Mouse (Mus musculus): Measurements from ENCODE around the gene Zscan10. TPM values are rescaled to one million over a fixed set of nuclear protein-coding genes. Genes with fewer than 3 reads are reported as not detected.

Gene Zscan10
- polyA plus RNA-seq, 1 experiment = not detected

GRCm38 (mm10) chr17:23654410-23654809 is 53.8 kb downstream of the Zscan10 start:
- Histone ChIP-seq H3K27ac (replicated peaks; ENCODE audit: low read depth, low read length) (no peak overlapping the region), H3K4me3 (ENCODE audit: insufficient read depth, low read depth, low read length) (no peak overlapping the region), H3K4me1 (ENCODE audit: control insufficient read depth, insufficient read depth, insufficient read length, low read length) (no peaks in the 10 kb centered on the region)

- H3K4me3 ChIP-seq (ENCODE audit: insufficient read depth, low read depth, low read length) = no peak overlapping the region
These were observed 57.8 kb downstream of the Zscan10 start for GRCm38 (mm10) chr17:23658450-23658849.

GRCm38 (mm10) chr17:23660117-23660875 is 59.6 kb downstream of the Zscan10 start, which contains the start of gene Bicdl2:
Gene Bicdl2, plus strand, starts transcription at chr17:23660506.
- H3K4me3 ChIP-seq (ENCODE audit: insufficient read depth, low read depth, low read length) = no peak within 1 kb of the TSS
- H3K27ac ChIP-seq (replicated peaks; ENCODE audit: low read depth, low read length) = no peak within 1 kb of the TSS
- no peaks in the 10 kb centered on the region for H3K4me1 ChIP-seq (ENCODE audit: control insufficient read depth, insufficient read depth, insufficient read length, low read length)

More at GRCm38 (mm10) chr17:23658450-23658849, 57.8 kb downstream of the Zscan10 start:
- H3K4me1 ChIP-seq (ENCODE audit: control insufficient read depth, insufficient read depth, insufficient read length, low read length) = no peaks in the 10 kb centered on the region
- H3K27ac ChIP-seq (replicated peaks; ENCODE audit: low read depth, low read length) = no peak overlapping the region

Other genes with a start within 250 kb of the Zscan10 start
- gene Vmn2r116, start 216.3 kb upstream of the Zscan10 start, polyA plus RNA-seq (2012; ENCODE audit: insufficient read depth, insufficient read length, missing spikeins) = not detected in 2 replicates
- gene Vmn2r117, start 121.2 kb upstream of the Zscan10 start, polyA plus RNA-seq (2012; ENCODE audit: insufficient read depth, insufficient read length, missing spikeins) = not detected in 2 replicates
- 3.4 and 4.6 TPM in 2 replicates for gene Zfp213, start 36.6 kb upstream of the Zscan10 start, polyA plus RNA-seq (2012; ENCODE audit: insufficient read depth, insufficient read length, missing spikeins)
- 1.8 and 3.7 TPM in 2 replicates for gene Zfp13, start 1.4 kb upstream of the Zscan10 start, polyA plus RNA-seq (2012; ENCODE audit: insufficient read depth, insufficient read length, missing spikeins)
- gene Mmp25, start 44.4 kb downstream of the Zscan10 start, polyA plus RNA-seq (2012; ENCODE audit: insufficient read depth, insufficient read length, missing spikeins) = not detected in 2 replicates
- not detected in 2 replicates for gene Bicdl2, start 59.6 kb downstream of the Zscan10 start, polyA plus RNA-seq (2012; ENCODE audit: insufficient read depth, insufficient read length, missing spikeins)
- 284 and 292 TPM in 2 replicates for gene Hcfc1r1, start 72.7 kb downstream of the Zscan10 start, polyA plus RNA-seq (2012; ENCODE audit: insufficient read depth, insufficient read length, missing spikeins)
- 13.0 and 16.3 TPM in 2 replicates for gene Thoc6, start 73.0 kb downstream of the Zscan10 start, polyA plus RNA-seq (2012; ENCODE audit: insufficient read depth, insufficient read length, missing spikeins)
- 20.5 and 40.5 TPM in 2 replicates for gene Tnfrsf12a, start 76.6 kb downstream of the Zscan10 start, polyA plus RNA-seq (2012; ENCODE audit: insufficient read depth, insufficient read length, missing spikeins)
- gene Cldn6, start 78.4 kb downstream of the Zscan10 start, polyA plus RNA-seq (2012; ENCODE audit: insufficient read depth, insufficient read length, missing spikeins) = not detected in 2 replicates
- not detected in 2 replicates for gene Cldn9, start 83.2 kb downstream of the Zscan10 start, polyA plus RNA-seq (2012; ENCODE audit: insufficient read depth, insufficient read length, missing spikeins)
- gene 1520401A03Rik, start 121.9 kb downstream of the Zscan10 start, polyA plus RNA-seq (2012; ENCODE audit: insufficient read depth, insufficient read length, missing spikeins) = not detected in 2 replicates
- 1.8 TPM in 1 of 2 replicates, not detected in the other for gene Pkmyt1, start 125.5 kb downstream of the Zscan10 start, polyA plus RNA-seq (2012; ENCODE audit: insufficient read depth, insufficient read length, missing spikeins)
- 4.0 and 5.1 TPM in 2 replicates for gene Paqr4, start 140.0 kb downstream of the Zscan10 start, polyA plus RNA-seq (2012; ENCODE audit: insufficient read depth, insufficient read length, missing spikeins)
- gene Kremen2, start 145.0 kb downstream of the Zscan10 start, polyA plus RNA-seq (2012; ENCODE audit: insufficient read depth, insufficient read length, missing spikeins) = not detected in 2 replicates
- 25.8 and 26.8 TPM in 2 replicates for gene Flywch1, start 170.7 kb downstream of the Zscan10 start, polyA plus RNA-seq (2012; ENCODE audit: insufficient read depth, insufficient read length, missing spikeins)
- gene Flywch2, start 185.2 kb downstream of the Zscan10 start, polyA plus RNA-seq (2012; ENCODE audit: insufficient read depth, insufficient read length, missing spikeins) = 2.8 and 8.2 TPM in 2 replicates
- gene Srrm2, start 189.7 kb downstream of the Zscan10 start, polyA plus RNA-seq (2012; ENCODE audit: insufficient read depth, insufficient read length, missing spikeins) = 86.7 and 109 TPM in 2 replicates
- gene Elob, start 228.3 kb downstream of the Zscan10 start, polyA plus RNA-seq (2012; ENCODE audit: insufficient read depth, insufficient read length, missing spikeins) = 378 and 510 TPM in 2 replicates
- gene Prss33, start 235.2 kb downstream of the Zscan10 start, polyA plus RNA-seq (2012; ENCODE audit: insufficient read depth, insufficient read length, missing spikeins) = not detected in 2 replicates
- gene Prss32, start 243.0 kb downstream of the Zscan10 start, polyA plus RNA-seq (2012; ENCODE audit: insufficient read depth, insufficient read length, missing spikeins) = not detected in 2 replicates
- not detected in 2 replicates for gene Prss41, start 243.3 kb downstream of the Zscan10 start, polyA plus RNA-seq (2012; ENCODE audit: insufficient read depth, insufficient read length, missing spikeins)

All from brown adipose tissue, adult 24 weeks (tissue).